Mouse (Mus musculus): ENCODE data around the gene Mtr. TPM values are rescaled to one million over a fixed set of nuclear protein-coding genes. Genes with fewer than 3 reads are reported as not detected.
"Not testable (repeated sequence)": the region's sequence is repeated elsewhere in the genome, so short reads cannot be mapped to it uniquely, and the experiment has no call there.

Gene Mtr
- polyA plus RNA-seq, 1 experiment from 2014 or later: 16.5 TPM

DNA sequence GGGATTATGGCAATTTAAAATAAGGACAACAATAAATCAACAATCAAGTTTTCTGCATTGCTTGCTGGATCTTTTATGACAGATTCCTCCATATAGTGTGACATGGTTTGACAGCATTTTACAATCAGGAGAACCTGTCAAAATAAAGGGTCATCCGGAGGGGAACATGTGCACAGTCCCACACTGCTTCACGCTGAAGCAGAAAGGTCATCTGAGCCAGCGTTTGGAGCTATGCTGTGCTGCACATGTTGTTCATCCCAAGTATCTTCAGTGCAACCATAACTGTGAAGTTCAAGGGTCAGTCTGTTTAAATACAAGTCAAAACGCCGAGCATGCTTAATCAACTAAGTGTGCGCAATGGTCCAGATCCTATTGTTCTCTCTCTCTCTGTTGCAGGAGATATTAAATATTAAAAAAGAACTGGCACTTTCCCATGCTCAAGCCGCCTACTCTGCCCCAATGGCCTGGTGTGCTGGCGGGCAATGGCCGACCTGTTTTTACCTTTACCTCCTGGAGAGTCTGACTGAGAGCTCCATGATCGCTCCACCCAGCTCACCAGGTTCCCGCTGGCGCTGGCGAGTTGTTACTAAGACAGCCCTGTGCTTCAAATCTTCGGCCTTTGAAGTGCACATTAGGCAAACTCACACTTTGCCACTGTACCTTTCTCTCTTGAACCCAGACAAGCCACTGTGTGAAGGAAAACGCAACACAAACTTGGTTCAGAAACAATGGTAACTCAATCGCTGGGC lies 81.8 kb downstream of the Mtr start:
- Histone ChIP-seq H3K27me3 (ENCODE audit: insufficient read depth, poor library complexity, severe bottlenecking) (no peaks in the 10 kb centered on the region), H3K36me3 (peaks cover 4% of the 10 kb centered on the region; the same call in 1 of the 2 replicates), H3K4me3 (peak overlapping the region; percentile 29), H3K27ac (no peak overlapping the region; the same call in 1 of the 2 replicates), H3K4me1 (peaks cover 25% of the 10 kb centered on the region), H3K9me3 (no peaks in the 10 kb centered on the region)
- DNase-seq (ENCODE audit: low spot score): no peak
- 34% methylated on average over 16 of the region's 16 CpGs for WGBS

DNA sequence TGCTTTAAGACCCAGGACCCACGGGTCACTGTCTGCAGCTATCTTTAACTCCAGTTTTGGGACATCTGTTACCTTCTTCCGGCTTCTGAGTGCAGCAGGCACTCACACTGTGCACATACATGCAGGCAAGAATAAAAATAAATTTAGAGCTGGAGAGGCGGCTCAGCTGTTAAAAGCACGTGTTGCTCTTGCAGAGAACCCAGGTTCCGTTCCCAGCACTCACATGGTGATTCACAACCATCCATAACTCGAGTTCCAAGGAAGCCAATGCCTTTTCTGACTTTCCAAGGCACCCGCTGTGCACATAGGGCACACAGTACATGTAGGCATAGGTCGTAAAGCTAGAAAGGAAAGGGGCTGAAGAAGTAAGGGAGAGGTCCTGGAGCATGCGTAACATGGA lies 90.6 kb downstream of the Mtr start:
- Histone ChIP-seq H3K4me1 (peaks cover 27% of the 10 kb centered on the region), H3K27ac (no peak overlapping the region), H3K9me3 (no peaks in the 10 kb centered on the region), H3K27me3 (ENCODE audit: insufficient read depth, poor library complexity, severe bottlenecking) (no peaks in the 10 kb centered on the region), H3K4me3 (no peak overlapping the region), H3K36me3 (no peaks in the 10 kb centered on the region)
- DNase-seq (ENCODE audit: low spot score): no peak
- WGBS: 85% methylated on average over 9 of the region's 9 CpGs

DNA sequence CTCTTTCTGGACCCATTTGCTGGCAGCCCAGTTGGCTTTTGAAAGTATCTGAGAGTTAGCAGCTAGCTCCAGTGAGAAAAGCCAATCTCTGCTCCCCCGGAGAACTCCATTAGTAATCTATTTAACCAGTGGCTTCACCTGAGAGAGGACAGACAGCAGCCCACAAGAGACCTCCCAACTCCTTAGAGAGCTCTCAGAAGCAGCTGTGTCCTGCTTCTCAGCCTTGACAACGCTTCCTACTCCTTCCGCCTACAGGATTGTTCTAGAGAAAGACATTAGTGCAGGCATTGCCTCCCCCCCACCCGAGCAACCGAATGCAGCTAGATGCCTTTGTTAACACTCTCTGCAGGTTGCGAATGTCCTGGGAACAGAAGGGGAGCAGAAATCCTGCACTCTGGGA lies 91.5 kb downstream of the Mtr start:
- DNase-seq (ENCODE audit: low spot score): peak; percentile 25
- Histone ChIP-seq H3K36me3 (no peaks in the 10 kb centered on the region), H3K9me3 (no peaks in the 10 kb centered on the region), H3K4me1 (peaks cover 27% of the 10 kb centered on the region), H3K27ac (peak overlapping the region; percentile 76), H3K4me3 (no peak overlapping the region), H3K27me3 (ENCODE audit: insufficient read depth, poor library complexity, severe bottlenecking) (no peaks in the 10 kb centered on the region)
- WGBS: 6% methylated on average over 6 of the region's 6 CpGs

DNA sequence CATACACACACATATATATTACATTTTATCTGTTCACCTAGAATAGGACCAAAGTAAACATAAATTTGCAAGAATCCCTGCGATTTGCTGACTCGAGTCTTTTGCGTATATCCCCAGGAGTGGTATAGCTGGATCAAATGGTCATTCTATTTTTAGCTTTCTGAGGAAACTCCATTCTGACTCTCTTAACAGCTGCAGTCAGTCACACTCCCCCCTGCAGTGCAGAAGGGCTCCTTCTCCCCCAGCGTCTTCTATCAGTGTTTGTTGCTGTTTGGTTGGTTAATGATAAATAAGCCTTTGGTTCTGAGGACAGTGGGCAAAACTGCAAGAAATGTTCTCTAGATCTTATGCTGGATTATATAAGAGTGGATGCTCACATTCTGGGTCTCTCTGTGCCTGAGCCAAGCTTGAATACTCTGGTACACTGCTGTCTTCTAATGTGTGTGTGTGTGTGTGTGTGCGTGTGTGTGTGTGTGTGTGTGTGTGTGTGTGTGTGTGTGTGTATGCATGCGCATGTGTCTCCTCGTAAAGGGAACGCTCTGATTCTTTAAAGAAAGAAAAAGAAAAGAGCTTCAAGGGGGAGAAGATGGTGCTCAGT lies 92.4 kb downstream of the Mtr start:
- H3K27ac ChIP-seq: peak overlapping the region; percentile 76

DNA sequence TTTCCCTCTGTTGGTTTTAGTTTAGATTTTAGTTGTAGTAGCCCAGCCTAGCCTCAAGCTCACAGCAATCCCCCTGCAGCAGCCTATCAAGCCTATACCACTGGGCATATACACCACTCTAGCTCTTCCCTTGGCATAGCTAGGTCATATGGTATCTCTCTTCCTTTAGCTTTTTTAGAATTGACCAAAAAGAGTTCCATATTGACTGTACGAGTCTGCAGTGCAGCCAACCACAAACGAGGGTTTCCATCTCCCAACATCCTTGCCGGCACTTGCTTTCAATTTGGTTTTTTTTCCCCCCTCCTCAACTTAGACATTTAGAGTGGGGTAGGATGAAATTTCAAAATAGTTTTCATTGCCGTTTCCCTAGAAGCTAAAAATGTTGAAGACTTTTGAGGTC lies 95.5 kb downstream of the Mtr start:
- no peaks in the 10 kb centered on the region for H3K27me3 ChIP-seq (ENCODE audit: insufficient read depth, poor library complexity, severe bottlenecking)
- H3K4me1 ChIP-seq: peaks cover 46% of the 10 kb centered on the region
- H3K36me3 ChIP-seq: no peaks in the 10 kb centered on the region
- 87% methylated on average over 4 of the region's 4 CpGs for WGBS
- H3K9me3 ChIP-seq: no peaks in the 10 kb centered on the region
- DNase-seq (ENCODE audit: low spot score): no peak
- no peak overlapping the region for H3K27ac ChIP-seq
- no peak overlapping the region for H3K4me3 ChIP-seq

More for the DNA sequence above, 92.4 kb downstream of the Mtr start:
- no peak for DNase-seq (ENCODE audit: low spot score)
- Histone ChIP-seq H3K27me3 (ENCODE audit: insufficient read depth, poor library complexity, severe bottlenecking) (no peaks in the 10 kb centered on the region), H3K9me3 (no peaks in the 10 kb centered on the region), H3K36me3 (no peaks in the 10 kb centered on the region), H3K4me1 (peaks cover 27% of the 10 kb centered on the region), H3K4me3 (no peak overlapping the region)
- WGBS: 44% methylated on average over 8 of the region's 8 CpGs

DNA sequence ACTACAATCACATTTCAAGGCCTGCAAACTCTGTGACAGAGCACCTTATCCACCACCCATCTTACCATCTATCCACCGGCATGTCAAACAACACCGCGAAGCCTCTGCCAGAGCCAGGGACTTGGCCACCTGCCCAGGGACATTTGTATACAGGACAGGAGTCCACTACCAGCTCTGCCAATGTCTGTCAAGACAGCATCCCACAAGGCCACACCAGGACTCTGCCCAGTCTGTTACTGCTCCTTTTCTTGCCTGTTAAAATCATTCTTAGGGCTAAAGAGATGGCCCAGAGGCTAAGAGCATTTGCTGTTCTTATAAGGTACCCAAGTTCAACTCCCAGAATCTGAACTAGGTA lies 97.8 kb downstream of the Mtr start:
- no peaks in the 10 kb centered on the region for H3K27me3 ChIP-seq (ENCODE audit: insufficient read depth, poor library complexity, severe bottlenecking)
- H3K4me3 ChIP-seq: no peak overlapping the region
- peaks cover 32% of the 10 kb centered on the region for H3K4me1 ChIP-seq
- WGBS: 82% methylated on average over 3 of the region's 3 CpGs
- DNase-seq (ENCODE audit: low spot score): no peak
- no peaks in the 10 kb centered on the region for H3K9me3 ChIP-seq
- peak overlapping the region; percentile 76 for H3K27ac ChIP-seq
- no peaks in the 10 kb centered on the region for H3K36me3 ChIP-seq

DNA sequence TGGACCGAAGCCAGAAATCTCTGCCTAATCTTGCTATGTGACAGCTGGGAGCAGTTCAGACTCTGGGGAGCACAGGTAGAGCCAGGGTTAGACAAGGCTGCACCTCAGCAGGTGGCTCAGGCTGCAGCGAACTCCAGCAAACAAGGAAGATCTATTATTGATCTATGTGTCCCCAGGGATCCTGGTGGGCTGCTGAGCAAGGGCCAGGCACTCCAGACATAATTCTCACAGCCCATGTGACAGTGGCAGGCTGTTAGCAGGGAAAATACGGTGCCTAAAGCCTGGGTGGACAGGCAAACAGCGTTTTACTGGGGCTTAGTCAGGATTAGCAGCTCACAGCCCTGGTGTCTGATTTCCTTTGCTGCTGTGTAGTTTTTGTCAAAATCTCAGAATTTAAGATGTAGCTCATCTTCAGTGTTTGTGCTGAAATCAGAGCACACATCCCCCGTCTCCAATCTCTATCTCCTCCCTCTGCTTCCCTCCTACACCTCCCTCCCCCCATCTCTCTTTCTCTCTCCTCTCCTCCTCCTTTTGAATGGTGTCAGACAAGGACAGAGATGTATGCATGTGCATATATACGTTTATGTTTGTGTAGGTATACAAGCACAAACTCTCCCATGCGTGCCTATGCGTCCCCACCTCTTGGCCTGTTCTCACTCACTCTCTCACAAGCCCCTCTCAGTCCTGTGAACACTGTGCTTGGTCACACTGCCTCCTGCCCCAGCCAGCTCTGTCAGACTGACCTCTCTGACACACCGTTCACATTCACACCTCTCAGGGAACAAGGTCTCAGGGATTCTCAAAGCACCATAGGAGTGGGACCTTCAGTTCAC lies 98.4 kb downstream of the Mtr start:
- no peak for DNase-seq (ENCODE audit: low spot score)
- 32% methylated on average over 9 of the region's 9 CpGs for WGBS
- peak overlapping the region; percentile 76 for H3K27ac ChIP-seq

DNA sequence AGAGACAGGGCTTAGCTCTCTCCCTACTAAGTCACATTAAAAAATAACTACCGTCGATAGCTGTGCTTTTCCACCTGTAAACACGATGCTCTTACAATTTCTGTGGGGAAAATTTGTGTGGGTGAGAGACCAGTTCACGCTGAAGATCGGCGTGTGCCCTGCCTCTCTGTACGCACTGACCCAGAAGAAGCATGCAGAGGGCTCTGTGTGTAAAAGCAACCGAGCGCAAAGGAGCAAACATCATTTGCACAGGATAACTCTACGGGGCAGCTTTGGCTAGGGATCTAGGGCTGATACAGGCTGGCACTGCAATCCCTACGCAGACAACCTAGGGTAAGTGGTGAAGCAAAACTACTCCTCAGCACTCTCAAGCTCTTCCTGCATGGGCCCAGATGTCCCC lies 104.0 kb downstream of the Mtr start:
- DNase-seq (ENCODE audit: low spot score): no peak
- Histone ChIP-seq H3K27me3 (ENCODE audit: insufficient read depth, poor library complexity, severe bottlenecking) (no peaks in the 10 kb centered on the region), H3K36me3 (no peaks in the 10 kb centered on the region), H3K9me3 (no peaks in the 10 kb centered on the region), H3K4me3 (no peak overlapping the region), H3K4me1 (peaks cover 18% of the 10 kb centered on the region), H3K27ac (no peak overlapping the region)
- 85% methylated on average over 11 of the region's 11 CpGs for WGBS

More for the DNA sequence above, 98.4 kb downstream of the Mtr start:
- Histone ChIP-seq H3K9me3 (no peaks in the 10 kb centered on the region), H3K4me3 (no peak overlapping the region), H3K36me3 (no peaks in the 10 kb centered on the region), H3K4me1 (peaks cover 28% of the 10 kb centered on the region), H3K27me3 (ENCODE audit: insufficient read depth, poor library complexity, severe bottlenecking) (no peaks in the 10 kb centered on the region)

DNA sequence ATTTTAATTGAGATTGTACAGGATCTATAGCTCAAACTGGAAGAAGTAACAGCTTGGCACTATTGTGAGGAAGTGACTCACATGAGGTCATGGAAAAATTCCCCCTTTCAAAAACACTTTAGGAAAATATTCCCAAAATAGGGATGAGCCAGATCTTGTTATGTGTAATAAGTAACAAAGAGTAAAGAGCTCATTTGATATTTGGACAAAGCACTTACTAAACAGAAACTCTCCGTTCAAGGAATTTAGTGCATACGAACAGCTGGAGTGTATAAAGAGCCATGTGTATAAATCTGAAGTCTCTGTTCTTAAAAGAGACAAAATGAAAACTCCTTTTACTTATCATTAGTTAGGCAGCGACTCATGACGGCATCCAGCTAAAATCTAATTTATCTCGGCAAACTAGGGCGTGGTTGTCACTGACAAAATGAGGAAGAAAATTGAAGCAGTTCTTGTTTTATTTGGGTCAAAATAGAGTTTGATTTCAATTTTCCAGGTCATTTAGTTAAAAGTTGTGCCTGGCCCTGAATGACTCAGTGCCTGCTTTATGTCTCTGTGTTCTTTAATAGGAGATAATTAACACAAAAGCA lies 110.9 kb downstream of the Mtr start:
- H3K27me3 ChIP-seq (ENCODE audit: insufficient read depth, poor library complexity, severe bottlenecking): no peaks in the 10 kb centered on the region
- no peak overlapping the region for H3K4me3 ChIP-seq
- no peaks in the 10 kb centered on the region for H3K36me3 ChIP-seq
- peaks cover 18% of the 10 kb centered on the region; the same call in 1 of the 2 replicates for H3K4me1 ChIP-seq
- no peaks in the 10 kb centered on the region for H3K9me3 ChIP-seq
- WGBS: 79% methylated on average over 6 of the region's 6 CpGs
- DNase-seq (ENCODE audit: low spot score): no peak
- H3K27ac ChIP-seq: no peak overlapping the region

DNA sequence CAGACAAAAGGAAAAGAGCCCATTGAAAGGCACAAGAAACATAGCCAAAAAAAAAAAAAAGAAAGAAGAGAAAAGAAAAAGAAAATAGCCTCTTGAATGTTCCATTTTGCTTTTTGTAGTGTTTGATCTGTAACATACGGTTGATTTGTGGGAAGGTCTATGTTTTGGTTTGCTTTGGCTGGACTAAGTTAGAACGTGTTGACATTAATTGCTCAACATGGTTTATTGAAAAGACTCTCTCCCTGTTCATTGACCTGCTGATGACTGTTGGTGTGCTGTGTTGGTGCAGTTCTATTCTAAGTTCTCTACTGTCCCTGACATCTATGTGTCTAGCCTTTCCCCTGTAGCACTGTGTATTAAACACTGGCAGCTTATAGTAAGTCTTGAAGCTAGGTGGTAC lies 111.5 kb downstream of the Mtr start:
- DNase-seq (ENCODE audit: low spot score): no peak
- no peaks in the 10 kb centered on the region for H3K36me3 ChIP-seq
- no peak overlapping the region for H3K4me3 ChIP-seq
- H3K27me3 ChIP-seq (ENCODE audit: insufficient read depth, poor library complexity, severe bottlenecking): no peaks in the 10 kb centered on the region
- peaks cover 18% of the 10 kb centered on the region; the same call in 1 of the 2 replicates for H3K4me1 ChIP-seq
- H3K9me3 ChIP-seq: no peaks in the 10 kb centered on the region
- WGBS: 79% methylated on average over 2 of the region's 2 CpGs
- no peak overlapping the region for H3K27ac ChIP-seq

DNA sequence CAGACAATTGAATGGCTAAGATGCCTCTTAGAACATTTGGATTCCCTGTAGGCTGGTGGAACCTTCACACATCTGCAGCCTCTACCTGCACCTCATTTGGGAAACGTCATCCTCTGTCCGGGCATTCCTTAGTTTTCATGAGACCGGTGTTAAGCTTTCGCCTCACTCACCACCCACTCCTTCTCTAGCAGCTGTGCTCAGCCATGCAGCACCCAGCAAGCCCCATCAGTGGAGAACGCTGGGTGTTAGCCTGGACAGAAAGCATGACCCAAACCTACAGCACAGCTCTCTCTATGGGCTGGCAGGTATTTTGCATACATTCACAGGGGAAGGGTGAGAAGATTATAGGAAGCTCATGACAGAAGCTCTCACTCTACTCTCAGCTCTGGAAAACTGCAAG lies 114.6 kb downstream of the Mtr start:
- no peak for DNase-seq (ENCODE audit: low spot score)
- Histone ChIP-seq H3K9me3 (no peaks in the 10 kb centered on the region), H3K36me3 (no peaks in the 10 kb centered on the region), H3K27ac (peak overlapping the region; percentile 56; the same call in 1 of the 2 replicates), H3K4me1 (peaks cover 9% of the 10 kb centered on the region; the same call in 1 of the 2 replicates), H3K27me3 (ENCODE audit: insufficient read depth, poor library complexity, severe bottlenecking) (no peaks in the 10 kb centered on the region), H3K4me3 (no peak overlapping the region)
- WGBS: 57% methylated on average over 5 of the region's 5 CpGs

DNA sequence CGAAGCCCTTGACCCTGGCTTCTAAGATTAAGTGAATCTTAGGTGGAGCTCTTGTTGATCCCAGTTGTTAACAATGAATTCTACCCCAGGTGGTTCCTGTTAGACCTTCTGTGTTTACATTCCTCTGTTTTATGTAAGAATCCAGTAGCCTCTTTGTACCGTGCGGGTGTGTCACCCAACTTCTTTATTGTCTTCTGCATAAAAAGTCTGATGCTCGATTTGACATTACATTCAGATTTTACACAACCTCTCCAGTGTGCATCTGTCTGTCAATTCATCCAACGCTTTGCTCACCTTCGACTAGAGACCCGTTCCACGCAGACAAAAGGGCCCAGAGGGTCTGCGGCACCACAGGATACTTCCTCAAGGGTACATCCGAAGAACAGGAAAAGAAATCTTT lies 121.5 kb downstream of the Mtr start:
- not testable (repeated sequence) for H3K36me3 ChIP-seq; H3K4me3 ChIP-seq; H3K9me3 ChIP-seq; H3K27ac ChIP-seq; DNase-seq (ENCODE audit: low spot score); H3K27me3 ChIP-seq (ENCODE audit: insufficient read depth, poor library complexity, severe bottlenecking)
- WGBS: 88% methylated on average over 10 of the region's 10 CpGs
- peaks cover 24% of the 10 kb centered on the region for H3K4me1 ChIP-seq

DNA sequence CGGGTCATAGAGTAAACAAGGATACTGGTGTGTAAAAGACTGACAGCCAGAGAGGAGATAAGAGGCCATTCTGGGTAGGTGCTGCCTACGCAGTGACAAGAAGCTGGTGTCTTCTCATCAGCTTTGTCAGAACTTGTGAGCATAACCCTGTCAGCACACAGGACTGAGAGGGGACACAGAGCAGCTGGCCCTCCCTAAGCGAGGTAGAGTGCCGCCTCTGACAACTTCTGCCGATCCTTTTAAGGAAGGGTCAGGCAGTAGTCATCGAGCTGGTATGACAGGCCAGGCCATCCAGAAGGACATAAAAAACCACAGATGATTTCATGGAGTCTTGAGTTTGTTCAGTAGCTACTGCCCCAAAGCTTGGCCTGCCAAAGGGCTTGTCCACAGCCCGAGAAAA lies 124.4 kb downstream of the Mtr start:
- no peak overlapping the region for H3K4me3 ChIP-seq

More for the DNA sequence above, 124.4 kb downstream of the Mtr start:
- H3K9me3 ChIP-seq: no peaks in the 10 kb centered on the region
- H3K27me3 ChIP-seq (ENCODE audit: insufficient read depth, poor library complexity, severe bottlenecking): no peaks in the 10 kb centered on the region
- peak overlapping the region; percentile 82 for H3K27ac ChIP-seq
- H3K36me3 ChIP-seq: no peaks in the 10 kb centered on the region
- peak; percentile 96 for DNase-seq (ENCODE audit: low spot score)
- WGBS: 15% methylated on average over 7 of the region's 7 CpGs
- H3K4me1 ChIP-seq: peaks cover 49% of the 10 kb centered on the region
